Mouse (Mus musculus): ENCODE measurements around the gene Hook2.

The Hook2 gene

GRCm38 (mm10) chr8:85034764-85035163, 44.4 kb downstream of the Hook2 start:
- DNase-seq: peak; percentile 87

GRCm38 (mm10) chr8:85035165-85035727, 44.8 kb downstream of the Hook2 start:
- no peak for DNase-seq

- peak; percentile 49 for DNase-seq
These were observed 45.4 kb downstream of the Hook2 start for GRCm38 (mm10) chr8:85035728-85036310.

- no peak for DNase-seq
These were observed 45.9 kb downstream of the Hook2 start for GRCm38 (mm10) chr8:85036381-85036717.

- DNase-seq: peak; percentile 96
These were observed 46.4 kb downstream of the Hook2 start, which contains the start of gene Tnpo2 for GRCm38 (mm10) chr8:85036718-85037365. TSS of gene Tnpo2 (plus strand) at chr8:85036915.

- DNase-seq: no peak
These were observed 46.9 kb downstream of the Hook2 start for GRCm38 (mm10) chr8:85037366-85037680.

GRCm38 (mm10) chr8:85037681-85038531, 47.5 kb downstream of the Hook2 start:
- peak; percentile 57 for DNase-seq

GRCm38 (mm10) chr8:85043619-85044018, 53.2 kb downstream of the Hook2 start:
- DNase-seq: no peak

All from lung, postnatal 10 days (tissue).